Mouse (Mus musculus): ENCODE measurements around the gene Fam168a. TPM values are rescaled to one million over a fixed set of nuclear protein-coding genes. Genes with fewer than 3 reads are reported as not detected.
"Not testable (repeated sequence)": the region's sequence is repeated elsewhere in the genome, so short reads cannot be mapped to it uniquely, and the experiment has no call there.

The Fam168a gene
- polyA plus RNA-seq, 1 experiment from 2014 or later = 46.1 TPM

DNA sequence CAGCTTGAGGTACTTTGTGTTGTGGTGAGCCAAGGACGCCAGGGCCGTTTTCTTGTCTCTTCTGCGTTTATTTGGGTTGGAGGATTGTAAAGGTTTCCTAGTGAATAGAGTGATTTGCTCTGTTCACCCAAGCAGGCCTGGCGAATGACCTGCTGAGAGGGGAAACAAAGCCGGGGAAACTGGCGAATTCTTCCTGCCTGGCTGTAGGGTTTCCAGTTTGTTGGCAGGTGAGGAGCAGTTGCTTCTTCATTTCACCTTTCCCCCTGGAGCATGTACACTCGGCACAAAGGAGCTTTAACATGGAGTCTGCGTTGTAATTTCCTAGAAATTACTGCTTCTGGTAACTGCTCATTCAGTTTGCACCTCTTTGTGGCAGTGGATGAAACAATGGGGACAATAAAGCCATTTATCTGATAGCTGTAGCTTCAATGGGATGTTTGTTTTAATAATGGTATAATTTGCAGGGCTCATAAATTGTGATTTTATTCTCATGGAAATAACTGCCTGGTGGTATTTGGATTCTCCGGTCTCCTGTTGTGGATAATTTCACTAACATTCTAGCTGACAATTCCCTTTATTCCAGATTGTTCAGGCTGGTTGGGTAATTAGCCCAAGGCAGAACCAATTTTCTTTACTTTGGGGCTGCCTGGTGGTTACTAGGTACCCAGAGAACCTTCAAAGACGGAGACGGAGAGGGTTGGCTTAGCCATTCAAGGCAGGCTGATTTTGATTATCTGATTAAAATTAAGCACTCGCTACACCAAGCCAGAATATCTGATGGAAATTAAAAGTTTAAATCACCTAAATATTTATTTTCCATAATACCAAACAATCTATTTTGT is 17.2 kb downstream of the Fam168a start:
- Histone ChIP-seq H3K36me3 (ENCODE audit: control insufficient read depth, insufficient read depth, low read length) (no peaks in the 10 kb centered on the region), H3K4me3 (ENCODE audit: low read depth, low read length) (no peak overlapping the region), H3K9ac (ENCODE audit: low read length) (no peak overlapping the region), H3K4me2 (ENCODE audit: low read length) (no peak overlapping the region), H3K9me3 (ENCODE audit: control insufficient read depth, low read length) (no peaks in the 10 kb centered on the region), H3K27ac (ENCODE audit: low read depth) (no peak overlapping the region), H3K4me1 (replicated peaks; ENCODE audit: control insufficient read depth, insufficient read depth, low read length) (peaks cover 5% of the 10 kb centered on the region; the same call in 1 of the 2 replicates), H3K27me3 (replicated peaks; ENCODE audit: control insufficient read depth, insufficient read depth, low read length) (no peaks in the 10 kb centered on the region)
- ATAC-seq (replicated peaks; ENCODE audit: low FRiP score, low TSS enrichment, low read depth) (no peak), DNase-seq (ENCODE audit: low spot score) (no peak)
- WGBS = 51% methylated on average over 12 of the region's 12 CpGs

DNA sequence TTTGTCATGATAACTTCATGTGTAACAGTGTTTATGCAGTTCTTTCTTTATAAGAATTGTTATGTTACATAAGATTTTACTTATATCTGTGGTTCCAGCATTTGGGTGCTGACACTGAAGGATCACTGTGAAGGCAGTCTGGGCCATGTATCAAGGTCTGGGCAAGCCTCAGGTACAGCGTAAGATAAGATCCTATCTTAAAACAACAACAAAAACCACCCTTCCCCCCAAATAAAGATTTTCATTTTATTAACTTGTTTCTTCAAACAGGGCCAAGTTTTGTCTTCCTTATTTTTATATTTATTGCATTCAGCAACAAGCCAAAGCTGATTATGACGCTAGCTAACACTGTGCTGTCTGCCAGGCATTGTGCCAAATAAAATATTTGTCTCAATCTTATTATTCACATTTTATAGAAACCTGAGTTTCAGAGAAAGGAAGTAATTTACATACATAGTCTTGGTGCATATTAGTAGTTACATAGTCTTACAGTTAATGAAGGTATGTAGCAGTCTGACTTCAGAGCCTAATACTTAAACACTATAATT is 21.2 kb downstream of the Fam168a start:
- Histone ChIP-seq H3K36me3 (ENCODE audit: control insufficient read depth, insufficient read depth, low read length) (no peaks in the 10 kb centered on the region), H3K4me3 (ENCODE audit: low read depth, low read length) (no peak overlapping the region), H3K4me1 (replicated peaks; ENCODE audit: control insufficient read depth, insufficient read depth, low read length) (peaks cover 12% of the 10 kb centered on the region), H3K27ac (ENCODE audit: low read depth) (no peak overlapping the region), H3K9me3 (ENCODE audit: control insufficient read depth, low read length) (no peaks in the 10 kb centered on the region), H3K4me2 (ENCODE audit: low read length) (no peak overlapping the region), H3K27me3 (replicated peaks; ENCODE audit: control insufficient read depth, insufficient read depth, low read length) (no peaks in the 10 kb centered on the region), H3K9ac (ENCODE audit: low read length) (no peak overlapping the region)
- DNase-seq (ENCODE audit: low spot score) (no peak), ATAC-seq (replicated peaks; ENCODE audit: low FRiP score, low TSS enrichment, low read depth) (no peak)
- 81% methylated on average over 2 of the region's 2 CpGs for WGBS

DNA sequence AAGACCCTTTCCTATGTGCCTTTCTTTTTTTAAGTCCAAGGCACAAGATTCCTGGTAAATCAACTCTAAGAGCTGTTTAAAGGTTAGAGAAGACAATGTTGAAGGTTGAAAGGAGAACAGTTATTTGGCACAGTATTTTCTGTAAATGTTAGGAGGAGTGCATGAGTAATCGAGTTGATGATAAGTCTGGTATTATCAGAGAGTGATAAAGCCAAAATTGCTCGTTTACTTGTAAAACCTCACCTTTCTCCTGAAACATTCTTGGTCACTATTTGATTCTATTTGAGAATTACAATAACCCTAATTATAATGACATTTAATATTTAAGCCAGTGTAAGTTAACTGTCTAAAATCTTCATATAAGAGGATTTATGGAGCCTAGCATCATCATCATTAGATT is 23.3 kb downstream of the Fam168a start:
- Histone ChIP-seq H3K9ac (ENCODE audit: low read length) (no peak overlapping the region), H3K27me3 (replicated peaks; ENCODE audit: control insufficient read depth, insufficient read depth, low read length) (no peaks in the 10 kb centered on the region), H3K4me1 (replicated peaks; ENCODE audit: control insufficient read depth, insufficient read depth, low read length) (peaks cover 15% of the 10 kb centered on the region), H3K27ac (ENCODE audit: low read depth) (no peak overlapping the region), H3K36me3 (ENCODE audit: control insufficient read depth, insufficient read depth, low read length) (no peaks in the 10 kb centered on the region), H3K4me3 (ENCODE audit: low read depth, low read length) (no peak overlapping the region), H3K9me3 (ENCODE audit: control insufficient read depth, low read length) (no peaks in the 10 kb centered on the region), H3K4me2 (ENCODE audit: low read length) (no peak overlapping the region)
- DNase-seq (ENCODE audit: low spot score) = no peak
- WGBS = 75% methylated on average over 2 of the region's 2 CpGs
- ATAC-seq (replicated peaks; ENCODE audit: low FRiP score, low TSS enrichment, low read depth) = no peak

DNA sequence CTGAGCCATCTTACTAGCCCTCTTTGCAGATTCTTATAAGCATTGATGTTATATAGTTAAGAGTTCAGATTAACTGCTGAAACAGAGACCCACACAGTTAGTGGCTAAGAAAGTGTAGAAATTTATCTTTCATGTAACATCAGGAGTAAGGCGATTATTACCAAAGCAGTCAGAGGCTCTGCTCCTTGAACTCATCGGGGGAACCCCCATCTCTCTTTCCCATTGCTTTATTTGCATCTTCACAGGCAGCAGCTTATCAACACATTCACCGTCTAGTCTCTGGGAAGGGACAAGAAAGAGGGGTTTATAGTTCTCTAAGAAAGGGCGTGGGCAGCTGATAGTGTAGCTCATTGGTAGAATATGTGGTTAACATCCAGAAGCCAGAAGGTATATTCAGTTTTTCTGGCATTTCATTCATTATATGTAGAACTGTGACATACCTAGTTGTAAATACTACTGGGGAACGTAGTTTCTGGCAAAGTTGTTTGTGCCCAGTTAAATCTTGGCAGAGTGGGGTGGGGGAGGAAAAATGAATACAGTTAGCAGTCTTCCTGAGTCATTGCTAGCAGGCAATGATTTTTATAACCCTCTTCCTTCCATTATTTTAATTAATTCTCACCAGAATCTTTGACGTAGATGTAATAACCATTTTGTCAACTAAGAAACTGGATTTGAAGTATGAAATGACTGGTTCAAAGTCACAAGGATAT is 26.1 kb downstream of the Fam168a start:
- Histone ChIP-seq H3K9ac (ENCODE audit: low read length) (no peak overlapping the region), H3K36me3 (ENCODE audit: control insufficient read depth, insufficient read depth, low read length) (no peaks in the 10 kb centered on the region), H3K27me3 (replicated peaks; ENCODE audit: control insufficient read depth, insufficient read depth, low read length) (no peaks in the 10 kb centered on the region), H3K4me1 (replicated peaks; ENCODE audit: control insufficient read depth, insufficient read depth, low read length) (peaks cover 15% of the 10 kb centered on the region), H3K4me3 (ENCODE audit: low read depth, low read length) (no peak overlapping the region), H3K4me2 (ENCODE audit: low read length) (no peak overlapping the region), H3K9me3 (ENCODE audit: control insufficient read depth, low read length) (no peaks in the 10 kb centered on the region), H3K27ac (ENCODE audit: low read depth) (no peak overlapping the region)
- ATAC-seq (replicated peaks; ENCODE audit: low FRiP score, low TSS enrichment, low read depth) (no peak), DNase-seq (ENCODE audit: low spot score) (no peak)
- WGBS = 44% methylated on average over 6 of the region's 6 CpGs

DNA sequence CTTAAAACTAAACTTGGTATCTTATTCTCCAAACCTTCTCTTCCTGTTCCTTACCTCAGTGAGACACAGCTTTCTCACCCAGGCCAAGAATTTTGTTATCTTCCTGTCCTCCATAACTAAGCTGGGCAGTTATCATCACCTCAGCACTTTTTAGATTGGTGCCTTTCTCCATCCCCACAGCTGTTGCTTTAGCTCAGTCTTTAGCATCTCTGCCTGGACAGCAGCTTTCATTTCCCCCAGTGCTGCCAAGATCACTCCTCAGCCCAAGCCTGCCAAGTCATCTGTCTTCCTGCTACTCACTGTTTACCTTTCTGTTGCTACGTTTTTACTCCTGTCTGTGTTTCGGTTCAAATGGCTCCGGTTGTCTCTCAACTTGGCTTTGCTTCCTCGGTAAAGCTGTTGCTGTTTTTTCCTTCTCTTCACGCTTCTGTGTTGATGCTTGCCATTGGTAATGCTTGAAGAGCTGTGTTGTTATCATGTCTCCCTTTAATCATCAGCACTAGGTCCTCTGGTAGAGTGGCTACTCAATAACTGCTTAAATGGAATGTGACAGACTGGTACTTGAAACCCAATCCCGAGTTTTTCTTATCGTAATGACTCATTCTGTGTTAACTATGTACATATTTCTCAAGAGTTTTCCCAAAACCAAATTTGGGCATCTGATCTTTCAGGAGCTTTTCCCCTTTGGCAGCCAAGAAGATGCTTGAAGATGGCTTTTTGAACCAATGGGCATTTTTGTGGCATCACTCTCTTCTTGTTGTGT is 26.8 kb downstream of the Fam168a start:
- WGBS = 19% methylated on average over 7 of the region's 7 CpGs
- Histone ChIP-seq H3K4me1 (replicated peaks; ENCODE audit: control insufficient read depth, insufficient read depth, low read length) (peaks cover 15% of the 10 kb centered on the region), H3K9me3 (ENCODE audit: control insufficient read depth, low read length) (no peaks in the 10 kb centered on the region), H3K27me3 (replicated peaks; ENCODE audit: control insufficient read depth, insufficient read depth, low read length) (no peaks in the 10 kb centered on the region), H3K4me3 (ENCODE audit: low read depth, low read length) (no peak overlapping the region), H3K27ac (ENCODE audit: low read depth) (no peak overlapping the region), H3K36me3 (ENCODE audit: control insufficient read depth, insufficient read depth, low read length) (no peaks in the 10 kb centered on the region), H3K4me2 (ENCODE audit: low read length) (0 out of 2 replicates have a peak overlapping the region, but pooled peaks have one; percentile 14), H3K9ac (ENCODE audit: low read length) (no peak overlapping the region)
- DNase-seq (ENCODE audit: low spot score) (no peak), ATAC-seq (replicated peaks; ENCODE audit: low FRiP score, low TSS enrichment, low read depth) (no peak)

DNA sequence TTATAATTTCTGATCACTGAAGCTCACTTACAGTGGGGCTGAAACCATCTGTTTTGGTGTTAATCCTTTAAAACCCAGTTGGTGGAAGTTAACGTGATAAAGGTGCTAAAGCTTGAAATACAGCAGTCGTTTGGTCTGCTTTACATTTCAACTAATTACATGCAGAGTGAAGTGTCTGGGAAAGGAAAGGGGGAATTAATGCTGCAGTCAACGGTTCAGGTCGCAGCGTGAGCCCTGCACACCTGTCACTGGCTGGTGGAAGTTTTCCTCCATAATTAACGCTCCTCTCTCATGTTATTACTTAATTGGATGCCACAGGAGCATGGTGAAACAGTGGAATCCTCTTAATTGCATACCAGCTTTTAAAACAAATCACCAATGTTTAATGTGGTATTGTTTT is 27.8 kb downstream of the Fam168a start:
- ATAC-seq (replicated peaks; ENCODE audit: low FRiP score, low TSS enrichment, low read depth) = no peak
- 51% methylated on average over 6 of the region's 6 CpGs for WGBS

DNA sequence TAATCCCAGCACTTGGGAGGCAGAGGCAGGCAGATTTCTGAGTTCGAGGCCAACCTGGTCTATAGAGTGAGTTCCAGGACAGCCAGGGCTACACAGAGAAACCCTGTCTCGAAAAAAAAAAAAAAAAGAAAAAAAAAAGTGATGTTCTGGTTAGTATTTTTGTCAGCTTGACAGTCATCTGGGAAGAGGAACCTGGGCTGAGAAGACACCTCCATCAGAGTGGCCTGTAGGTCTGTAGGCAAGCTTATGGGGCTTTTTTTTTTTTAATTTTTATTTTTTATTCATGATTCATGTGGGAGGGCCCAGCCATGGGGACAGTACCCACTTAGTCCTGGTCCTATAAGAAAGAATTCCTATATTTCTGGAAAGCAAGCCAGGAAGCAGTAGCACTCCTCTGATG is 28.5 kb downstream of the Fam168a start:
- H3K27me3 ChIP-seq (replicated peaks; ENCODE audit: control insufficient read depth, insufficient read depth, low read length); H3K9ac ChIP-seq (ENCODE audit: low read length); ATAC-seq (replicated peaks; ENCODE audit: low FRiP score, low TSS enrichment, low read depth); H3K4me3 ChIP-seq (ENCODE audit: low read depth, low read length); DNase-seq (ENCODE audit: low spot score); H3K27ac ChIP-seq (ENCODE audit: low read depth); H3K9me3 ChIP-seq (ENCODE audit: control insufficient read depth, low read length); H3K4me2 ChIP-seq (ENCODE audit: low read length); H3K36me3 ChIP-seq (ENCODE audit: control insufficient read depth, insufficient read depth, low read length): not testable (repeated sequence)
- peaks cover 15% of the 10 kb centered on the region for H3K4me1 ChIP-seq (replicated peaks; ENCODE audit: control insufficient read depth, insufficient read depth, low read length)
- WGBS = 56% methylated on average over 2 of the region's 2 CpGs

More for the DNA sequence above, 27.8 kb downstream of the Fam168a start:
- peaks cover 15% of the 10 kb centered on the region for H3K4me1 ChIP-seq (replicated peaks; ENCODE audit: control insufficient read depth, insufficient read depth, low read length)
- H3K27ac ChIP-seq (ENCODE audit: low read depth) = no peak overlapping the region
- H3K9ac ChIP-seq (ENCODE audit: low read length) = no peak overlapping the region
- H3K36me3 ChIP-seq (ENCODE audit: control insufficient read depth, insufficient read depth, low read length) = no peaks in the 10 kb centered on the region
- H3K4me3 ChIP-seq (ENCODE audit: low read depth, low read length) = no peak overlapping the region
- no peak for DNase-seq (ENCODE audit: low spot score)
- no peaks in the 10 kb centered on the region for H3K27me3 ChIP-seq (replicated peaks; ENCODE audit: control insufficient read depth, insufficient read depth, low read length)
- H3K9me3 ChIP-seq (ENCODE audit: control insufficient read depth, low read length) = no peaks in the 10 kb centered on the region
- no peak overlapping the region for H3K4me2 ChIP-seq (ENCODE audit: low read length)

DNA sequence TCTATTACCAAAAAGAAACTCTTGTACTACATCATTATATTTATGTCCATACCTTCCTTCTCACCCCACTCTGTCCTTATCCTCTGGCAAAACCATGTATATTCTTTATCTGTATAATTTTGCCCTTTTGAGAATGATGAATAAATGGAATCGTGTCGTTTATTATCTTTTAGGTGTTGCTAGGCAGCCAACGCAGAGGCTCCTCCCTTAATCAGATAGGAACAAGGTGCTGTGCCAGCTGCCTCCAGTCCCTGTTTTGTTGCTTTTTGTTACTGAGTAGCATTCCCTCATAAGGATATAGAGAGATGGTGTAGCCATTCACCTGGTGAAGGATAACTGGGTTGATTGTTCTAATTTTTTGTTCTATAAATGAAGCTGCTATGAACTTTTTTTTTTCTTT is 29.7 kb downstream of the Fam168a start:
- Histone ChIP-seq H3K27me3 (replicated peaks; ENCODE audit: control insufficient read depth, insufficient read depth, low read length) (no peaks in the 10 kb centered on the region), H3K4me1 (replicated peaks; ENCODE audit: control insufficient read depth, insufficient read depth, low read length) (peaks cover 15% of the 10 kb centered on the region), H3K4me2 (ENCODE audit: low read length) (no peak overlapping the region), H3K36me3 (ENCODE audit: control insufficient read depth, insufficient read depth, low read length) (no peaks in the 10 kb centered on the region), H3K4me3 (ENCODE audit: low read depth, low read length) (no peak overlapping the region), H3K9me3 (ENCODE audit: control insufficient read depth, low read length) (no peaks in the 10 kb centered on the region), H3K9ac (ENCODE audit: low read length) (no peak overlapping the region), H3K27ac (ENCODE audit: low read depth) (no peak overlapping the region)
- ATAC-seq (replicated peaks; ENCODE audit: low FRiP score, low TSS enrichment, low read depth) (no peak), DNase-seq (ENCODE audit: low spot score) (no peak)
- 77% methylated on average over 3 of the region's 3 CpGs for WGBS
